Mouse (Mus musculus) lung, embryonic 15.5 days (tissue): Measurements from ENCODE around the gene Srp68. TPM values are rescaled to one million over a fixed set of nuclear protein-coding genes. Genes with fewer than 3 reads are reported as not detected.

Experiments
- ATAC-seq: fragments of 200-750 bp; cut with Nextera tagmentation; 2 replicates; pipeline ENCODE4 v1.8.0; 2017; ENCODE audit warnings: moderate number of reproducible peaks, borderline replicate concordance; ENCODE audit not compliant: low FRiP score, low TSS enrichment; ENCODE audit errors: extremely low read depth
- H3K27ac ChIP-seq: fragments of 300-500 bp; sonication (generic); 2 replicates; pipeline ENCODE4 v1.5.1; 2015; ENCODE audit warnings: moderate library complexity, mild to moderate bottlenecking, inconsistent platforms
- H3K27me3 ChIP-seq: fragments of 300-500 bp; sonication (generic); 2 replicates; pipeline ENCODE4 v1.6.1; 2015; ENCODE audit warnings: inconsistent platforms
- H3K36me3 ChIP-seq: fragments of 300-500 bp; sonication (generic); 2 replicates; pipeline ENCODE4 v1.6.1; 2015; ENCODE audit warnings: inconsistent platforms
- H3K4me1 ChIP-seq: fragments of 300-500 bp; sonication (generic); 2 replicates; pipeline ENCODE4 v1.6.1; 2015; ENCODE audit warnings: inconsistent platforms
- H3K4me2 ChIP-seq: fragments of 300-500 bp; sonication (generic); 2 replicates; pipeline ENCODE4 v1.6.1; 2015; ENCODE audit warnings: inconsistent platforms, mild to moderate bottlenecking, moderate library complexity
- H3K4me3 ChIP-seq: fragments of 300-500 bp; sonication (generic); 2 replicates; pipeline ENCODE4 v1.5.1; 2015; ENCODE audit warnings: mild to moderate bottlenecking, inconsistent platforms
- H3K9ac ChIP-seq: fragments of 300-500 bp; sonication (generic); 2 replicates; pipeline ENCODE4 v1.6.1; 2015; ENCODE audit warnings: inconsistent platforms
- H3K9me3 ChIP-seq: fragments of 300-500 bp; sonication (generic); 2 replicates; pipeline ENCODE4 v1.6.1; 2016; ENCODE audit warnings: inconsistent platforms
- WGBS: fragments of 180-500 bp; shearing (Covaris S2); methylation state at CpG from one replicate; pipeline ENCODE4 v1.1.7; 2015; 5-methylcytosine and 5-hydroxymethylcytosine counted together
- polyA plus RNA-seq: library from polyadenylated mRNA; unstranded; fragments of >200 nt; fragmentation: Nextera tagmentation; extraction: Ambion mirVana; gene quantifications from 2 replicates; pipeline ENCODE4 v1.2.1, GENCODE M21; 2015

Srp68 gene
- polyA plus RNA-seq, 1 experiment from 2014 or later = 95.4 TPM

GRCm38 (mm10) chr11:116237742-116238395 lies 36.1 kb downstream of the Srp68 start, which contains the start of gene Evpl:
TSS of gene Evpl (minus strand) at chr11:116238077.
- ATAC-seq = peak; percentile 91
- 13% methylated on average over 31 of the region's 31 CpGs for WGBS
- Histone ChIP-seq H3K4me3 (peak within 1 kb of the TSS; percentile 41), H3K9me3 (no peaks in the 10 kb centered on the region), H3K9ac (peak within 1 kb of the TSS; percentile 48), H3K36me3 (no peaks in the 10 kb centered on the region), H3K27me3 (peaks cover 20% of the 10 kb centered on the region; the same call in 1 of the 2 replicates), H3K4me2 (peak within 1 kb of the TSS; percentile 56), H3K4me1 (peaks cover 6% of the 10 kb centered on the region; the same call in 1 of the 2 replicates), H3K27ac (peak within 1 kb of the TSS; percentile 85)

- Histone ChIP-seq H3K4me2 (no peak overlapping the region), H3K9me3 (no peaks in the 10 kb centered on the region), H3K9ac (no peak overlapping the region), H3K4me1 (peaks cover 12% of the 10 kb centered on the region; the same call in 1 of the 2 replicates), H3K27ac (no peak overlapping the region), H3K36me3 (no peaks in the 10 kb centered on the region), H3K27me3 (peaks cover 20% of the 10 kb centered on the region; the same call in 1 of the 2 replicates), H3K4me3 (no peak overlapping the region)
- no peak for ATAC-seq
- WGBS = 85% methylated on average over 8 of the region's 8 CpGs
Measured at GRCm38 (mm10) chr11:116234901-116235300, 39.1 kb downstream of the Srp68 start.

DNA sequence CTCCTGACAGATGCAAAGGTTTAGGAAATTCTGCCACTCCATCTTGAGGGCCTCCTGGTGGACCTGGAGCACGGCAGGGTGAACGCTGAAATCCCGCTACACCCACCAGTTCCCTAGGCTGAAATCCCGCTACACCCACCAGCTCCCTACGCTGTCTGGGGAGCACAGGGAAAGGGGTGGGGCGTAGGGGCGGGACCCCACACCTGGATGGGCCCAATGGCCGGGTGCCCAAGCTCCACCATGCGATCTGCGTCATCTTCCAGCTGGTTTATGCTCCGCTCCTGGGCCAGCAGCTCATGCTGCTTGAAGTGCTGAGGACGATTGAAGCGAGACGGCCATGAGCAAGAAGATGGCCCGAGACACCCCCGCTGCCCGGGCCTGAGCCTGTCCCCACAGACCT lies 41.6 kb downstream of the Srp68 start:
- no peaks in the 10 kb centered on the region for H3K36me3 ChIP-seq
- H3K4me1 ChIP-seq = peaks cover 28% of the 10 kb centered on the region
- no peaks in the 10 kb centered on the region for H3K9me3 ChIP-seq
- H3K4me2 ChIP-seq = no peak overlapping the region
- H3K4me3 ChIP-seq = no peak overlapping the region
- no peak overlapping the region for H3K9ac ChIP-seq
- H3K27ac ChIP-seq = no peak overlapping the region
- WGBS = 42% methylated on average over 17 of the region's 17 CpGs
- H3K27me3 ChIP-seq = peaks cover 6% of the 10 kb centered on the region; the same call in 1 of the 2 replicates
- no peak for ATAC-seq

- peak; percentile 50 for ATAC-seq
- peaks cover 5% of the 10 kb centered on the region; the same call in 1 of the 2 replicates for H3K36me3 ChIP-seq
- H3K4me2 ChIP-seq = no peak overlapping the region
- peaks cover 29% of the 10 kb centered on the region for H3K4me1 ChIP-seq
- no peaks in the 10 kb centered on the region for H3K9me3 ChIP-seq
- WGBS = 45% methylated on average over 4 of the region's 4 CpGs
- peaks cover 6% of the 10 kb centered on the region; the same call in 1 of the 2 replicates for H3K27me3 ChIP-seq
- no peak overlapping the region for H3K4me3 ChIP-seq
- no peak overlapping the region for H3K9ac ChIP-seq
- peak overlapping the region; percentile 73 for H3K27ac ChIP-seq
Measured at GRCm38 (mm10) chr11:116228699-116229098, 45.3 kb downstream of the Srp68 start.

GRCm38 (mm10) chr11:116226414-116226813 lies 47.6 kb downstream of the Srp68 start:
- H3K27me3 ChIP-seq = peaks cover 28% of the 10 kb centered on the region
- no peak overlapping the region for H3K4me3 ChIP-seq
- H3K4me1 ChIP-seq = peaks cover 41% of the 10 kb centered on the region
- no peak overlapping the region for H3K4me2 ChIP-seq
- H3K27ac ChIP-seq = no peak overlapping the region
- no peaks in the 10 kb centered on the region for H3K9me3 ChIP-seq
- WGBS = 2% methylated on average over 2 of the region's 2 CpGs
- no peak for ATAC-seq
- peaks cover 5% of the 10 kb centered on the region; the same call in 1 of the 2 replicates for H3K36me3 ChIP-seq
- H3K9ac ChIP-seq = no peak overlapping the region

- Histone ChIP-seq H3K9me3 (no peaks in the 10 kb centered on the region), H3K4me1 (peaks cover 38% of the 10 kb centered on the region), H3K4me2 (peak overlapping the region; percentile 64), H3K4me3 (peak overlapping the region; percentile 37), H3K36me3 (peaks cover 5% of the 10 kb centered on the region; the same call in 1 of the 2 replicates), H3K27me3 (peaks cover 39% of the 10 kb centered on the region), H3K9ac (no peak overlapping the region; the same call in 1 of the 2 replicates), H3K27ac (no peak overlapping the region)
- WGBS = 13% methylated on average over 23 of the region's 23 CpGs
- no peak for ATAC-seq
Measured at GRCm38 (mm10) chr11:116222740-116223059, 51.3 kb downstream of the Srp68 start.

GRCm38 (mm10) chr11:116221931-116222739 lies 51.9 kb downstream of the Srp68 start:
- no peak overlapping the region for H3K27ac ChIP-seq
- no peaks in the 10 kb centered on the region for H3K9me3 ChIP-seq
- H3K27me3 ChIP-seq = peaks cover 39% of the 10 kb centered on the region
- H3K9ac ChIP-seq = peak overlapping the region; percentile 23
- peaks cover 5% of the 10 kb centered on the region; the same call in 1 of the 2 replicates for H3K36me3 ChIP-seq
- peak overlapping the region; percentile 64 for H3K4me2 ChIP-seq
- H3K4me1 ChIP-seq = peaks cover 35% of the 10 kb centered on the region
- no peak for ATAC-seq
- WGBS = 19% methylated on average over 53 of the region's 53 CpGs
- peak overlapping the region; percentile 37 for H3K4me3 ChIP-seq

DNA sequence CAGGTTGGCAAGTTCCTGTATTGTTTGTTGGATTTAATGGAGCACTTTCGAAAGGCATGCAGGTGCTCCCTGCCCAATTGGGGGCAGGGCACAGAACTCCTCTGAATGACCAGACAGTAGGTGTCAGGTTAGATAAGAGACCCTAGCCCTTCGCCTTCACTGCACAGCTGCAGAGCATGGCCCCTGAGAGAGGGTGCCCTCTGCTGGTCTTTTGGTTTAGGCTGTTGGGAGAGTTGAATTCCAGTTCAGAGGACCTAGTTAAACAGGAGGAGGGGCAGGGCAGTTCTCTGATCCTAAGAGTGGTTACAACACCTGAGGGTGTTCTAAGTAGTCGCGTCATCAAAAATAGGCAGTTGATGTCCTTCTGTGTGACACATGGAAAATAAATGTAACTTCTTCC lies 54.1 kb downstream of the Srp68 start:
- Histone ChIP-seq H3K9ac (0 out of 2 replicates have a peak overlapping the region, but pooled peaks have one; percentile 1), H3K4me1 (peaks cover 39% of the 10 kb centered on the region), H3K36me3 (peaks cover 3% of the 10 kb centered on the region; the same call in 1 of the 2 replicates), H3K4me3 (no peak overlapping the region), H3K27me3 (peaks cover 39% of the 10 kb centered on the region), H3K9me3 (no peaks in the 10 kb centered on the region), H3K27ac (peak overlapping the region; percentile 93), H3K4me2 (no peak overlapping the region)
- WGBS = 15% methylated on average over 4 of the region's 4 CpGs
- no peak for ATAC-seq

- H3K4me1 ChIP-seq = peaks cover 39% of the 10 kb centered on the region
- ATAC-seq = peak; percentile 89
- no peak overlapping the region for H3K4me3 ChIP-seq
- WGBS = 26% methylated on average over 7 of the region's 7 CpGs
- 0 out of 2 replicates have a peak overlapping the region, but pooled peaks have one; percentile 5 for H3K9ac ChIP-seq
- peaks cover 35% of the 10 kb centered on the region for H3K27me3 ChIP-seq
- H3K9me3 ChIP-seq = no peaks in the 10 kb centered on the region
- H3K4me2 ChIP-seq = peak overlapping the region; percentile 23; the same call in 1 of the 2 replicates
- H3K27ac ChIP-seq = peak overlapping the region; percentile 93
- H3K36me3 ChIP-seq = no peaks in the 10 kb centered on the region
Measured at GRCm38 (mm10) chr11:116218737-116219400, 55.1 kb downstream of the Srp68 start.

DNA sequence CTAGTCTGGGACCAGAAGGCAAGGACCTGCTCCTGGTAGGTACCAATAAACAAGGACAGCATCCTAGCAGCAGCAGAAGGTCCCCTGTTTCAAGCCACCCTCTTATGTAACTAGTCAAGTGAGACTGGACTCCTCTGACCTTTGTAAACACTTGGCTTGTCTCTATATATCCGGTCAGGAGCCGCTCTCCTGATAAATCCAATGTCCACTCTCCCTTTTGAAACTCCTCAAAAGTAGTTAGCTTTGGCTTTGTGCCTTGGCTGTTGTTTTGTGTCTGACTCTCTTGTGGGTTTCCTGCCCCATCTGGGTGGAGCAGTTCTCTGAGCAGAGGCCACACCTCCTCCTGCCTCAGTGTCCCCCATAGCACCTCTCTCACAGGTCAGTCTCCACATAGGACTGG lies 55.8 kb downstream of the Srp68 start:
- no peak for ATAC-seq
- H3K27me3 ChIP-seq = peaks cover 29% of the 10 kb centered on the region
- H3K9me3 ChIP-seq = no peaks in the 10 kb centered on the region
- WGBS = 43% methylated on average over 2 of the region's 2 CpGs
- no peak overlapping the region for H3K4me2 ChIP-seq
- peak overlapping the region; percentile 93 for H3K27ac ChIP-seq
- peaks cover 39% of the 10 kb centered on the region for H3K4me1 ChIP-seq
- H3K9ac ChIP-seq = 0 out of 2 replicates have a peak overlapping the region, but pooled peaks have one; percentile 5
- no peaks in the 10 kb centered on the region for H3K36me3 ChIP-seq
- no peak overlapping the region for H3K4me3 ChIP-seq

GRCm38 (mm10) chr11:116216549-116216948 lies 57.5 kb downstream of the Srp68 start:
- H3K4me1 ChIP-seq = peaks cover 28% of the 10 kb centered on the region
- no peak overlapping the region for H3K27ac ChIP-seq
- no peaks in the 10 kb centered on the region; the same call in 1 of the 2 replicates for H3K36me3 ChIP-seq
- no peak overlapping the region for H3K4me3 ChIP-seq
- no peaks in the 10 kb centered on the region for H3K9me3 ChIP-seq
- ATAC-seq = no peak
- H3K9ac ChIP-seq = no peak overlapping the region
- H3K4me2 ChIP-seq = no peak overlapping the region
- WGBS = 66% methylated on average over 11 of the region's 11 CpGs
- H3K27me3 ChIP-seq = peaks cover 12% of the 10 kb centered on the region
